Mouse (Mus musculus) right cerebral cortex, postnatal 4 days (tissue): ENCODE results near the gene Cenpq.

Experiments
- DNase-seq: peaks from one replicate; pipeline ENCODE4 v3.0.0-alpha.2; 2022

The Cenpq gene

DNA sequence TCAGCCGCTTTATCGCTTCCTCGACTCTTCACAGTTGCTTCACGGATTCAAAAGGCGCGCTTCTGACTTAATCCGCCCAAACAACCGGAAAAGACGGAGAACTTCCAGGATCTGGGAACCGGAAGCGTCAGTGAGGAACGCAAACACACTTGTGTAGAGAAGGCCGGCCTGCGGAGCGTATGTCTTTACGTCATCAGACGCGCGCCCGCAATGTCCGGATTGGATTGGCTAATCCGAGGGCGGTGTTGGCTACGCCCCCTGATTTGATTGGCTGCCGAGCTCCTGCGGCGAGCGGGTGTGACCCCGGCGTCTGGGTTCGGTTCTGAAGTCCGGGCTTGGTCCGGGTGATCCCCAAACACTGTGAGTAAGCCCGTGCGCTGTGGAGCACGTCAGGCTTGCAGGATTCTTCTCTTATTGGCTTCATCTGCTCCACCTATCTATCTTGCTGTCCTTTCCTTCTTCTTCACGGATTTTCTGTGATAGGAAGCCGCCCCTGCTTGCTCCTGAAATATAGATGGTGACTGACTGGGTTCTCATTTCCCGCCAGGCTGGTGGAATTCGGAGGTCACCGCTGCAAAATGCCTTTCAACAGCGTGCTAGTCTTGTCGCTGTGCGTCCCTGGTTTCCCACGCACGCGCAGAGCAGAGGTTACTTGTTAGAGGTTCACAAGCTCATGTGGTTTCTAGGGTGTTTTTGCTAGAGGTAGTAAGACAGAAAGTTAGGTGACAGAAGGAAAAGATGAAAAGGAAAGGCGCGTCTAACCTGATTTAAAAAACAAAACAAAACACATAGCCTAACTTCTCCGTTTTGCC is at the start of gene Cenpq, which contains the start of gene Mut:
Gene Cenpq (minus strand): TSS at position 628 of the 812 bp plus-strand sequence.
Gene Mut (plus strand): TSS at position 266 of the 812 bp plus-strand sequence.
- peak; percentile 99 for DNase-seq

DNA sequence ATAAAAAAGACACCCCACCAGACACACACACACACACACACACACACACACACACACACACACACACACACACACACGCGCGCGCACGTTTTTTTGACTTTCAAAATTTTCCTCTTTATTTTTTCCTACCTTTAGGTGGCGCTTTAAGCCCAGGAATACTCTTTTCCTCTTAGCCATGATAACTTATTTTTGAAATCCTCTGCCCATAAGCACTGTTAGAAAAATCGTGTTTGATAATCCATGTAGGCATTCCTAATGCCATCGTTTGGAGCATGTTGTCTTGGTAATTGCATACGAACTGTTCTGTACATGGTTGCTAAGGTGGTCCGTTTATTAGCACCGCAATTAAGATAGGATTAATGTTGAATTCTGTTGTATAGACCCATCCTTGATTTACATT is 43.1 kb upstream of the Cenpq start:
- DNase-seq = no peak

DNA sequence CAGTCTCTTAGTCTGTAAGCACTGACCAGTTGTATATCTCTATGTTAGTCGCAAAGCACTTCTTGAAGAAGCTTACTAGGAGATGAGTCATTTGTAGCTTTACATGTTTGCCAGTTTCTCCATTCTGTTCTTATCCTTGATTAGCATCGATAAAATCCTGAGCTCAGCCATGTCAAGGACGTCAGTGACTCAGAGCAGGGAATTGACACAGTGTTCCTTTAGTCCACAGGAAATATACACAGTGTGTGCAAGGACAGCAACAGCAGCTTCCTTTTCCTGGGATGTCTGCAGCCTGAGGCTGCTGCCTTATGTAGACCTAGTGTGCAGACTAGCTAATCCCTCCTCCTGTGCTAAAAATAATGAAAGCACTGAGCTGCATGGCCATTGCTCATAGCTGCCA is 13.7 kb upstream of the Cenpq start:
- DNase-seq = no peak

DNA sequence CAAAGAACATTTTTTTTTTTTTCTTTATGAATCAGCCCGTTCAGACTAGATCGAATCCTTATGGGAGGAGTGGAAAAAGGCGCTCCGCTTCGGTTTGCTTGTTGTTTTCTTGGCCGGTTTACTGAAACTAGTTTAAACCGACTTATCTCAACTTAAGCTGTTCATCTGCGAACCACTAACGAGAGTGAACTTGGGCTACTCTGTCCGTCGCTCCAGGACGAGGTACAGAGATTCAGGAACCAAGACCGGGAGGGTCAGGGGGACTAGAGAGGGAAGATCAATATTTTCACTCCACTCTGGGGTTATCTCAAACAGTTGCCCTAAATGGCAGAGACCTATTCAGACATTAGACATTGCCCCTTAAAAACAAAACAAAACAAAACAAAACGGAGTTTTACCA is 862 bp downstream of the Cenpq start:
- no peak for DNase-seq

DNA sequence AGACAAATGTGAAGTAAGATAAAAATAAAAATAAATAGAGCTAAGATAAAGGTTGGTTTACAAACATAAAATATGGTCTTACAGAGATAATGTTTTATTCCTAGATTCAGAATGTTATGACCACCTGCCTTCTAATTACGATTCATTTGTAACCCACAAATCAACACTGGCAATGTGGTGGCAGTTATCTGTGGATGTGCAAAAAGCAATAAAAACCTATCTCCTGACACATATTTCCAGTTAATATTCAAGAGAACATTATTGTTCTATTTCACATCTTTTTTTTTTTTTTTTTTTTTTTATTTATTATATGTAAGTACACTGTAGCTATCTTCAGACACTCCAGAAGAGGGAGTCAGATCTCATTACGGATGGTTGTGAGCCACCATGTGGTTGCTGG is 19.3 kb downstream of the Cenpq start:
- DNase-seq = no peak

DNA sequence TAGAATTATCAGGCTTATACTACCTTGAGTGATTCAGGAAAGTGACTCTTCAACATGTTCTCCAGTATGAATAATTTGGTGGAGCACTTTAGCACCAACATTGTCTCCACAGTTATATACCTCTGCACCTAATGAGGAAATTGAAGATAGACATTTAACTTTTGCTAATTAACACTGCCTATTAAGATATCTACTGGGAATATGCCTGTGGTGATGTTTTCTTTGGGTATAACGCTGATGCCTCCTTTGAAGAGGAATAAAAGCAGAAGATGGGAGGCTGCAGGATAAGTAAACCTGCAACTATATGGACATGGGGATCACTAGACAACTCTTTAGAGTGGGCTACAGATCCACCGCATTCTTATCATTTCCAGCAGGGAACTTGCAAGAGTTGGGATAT is 20.6 kb downstream of the Cenpq start, which contains the start of gene Glyatl3:
Gene Glyatl3 (minus strand): TSS at position 101 of the 400 bp plus-strand sequence.
- no peak for DNase-seq

DNA sequence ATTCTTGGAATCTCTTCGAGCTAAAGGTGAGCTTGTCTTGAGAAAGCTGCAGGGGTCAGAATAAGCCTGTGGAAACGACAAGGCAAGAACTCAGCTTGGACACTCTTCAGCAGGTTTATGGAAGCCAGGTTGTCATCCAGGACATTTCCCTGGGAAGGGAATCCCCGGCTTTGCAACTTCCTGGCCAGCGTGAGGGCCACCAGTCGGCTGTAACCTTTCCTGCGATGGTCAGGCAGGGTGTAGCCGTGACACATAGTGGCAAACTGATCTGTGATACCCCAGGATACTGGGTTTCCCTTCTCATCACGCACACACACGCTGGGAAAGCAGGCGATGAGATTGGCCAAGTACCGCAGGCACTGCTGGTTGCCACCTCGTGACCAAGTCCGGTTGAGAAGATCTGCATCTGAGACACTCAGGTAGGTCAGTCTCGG is 30.1 kb downstream of the Cenpq start:
- DNase-seq = no peak

DNA sequence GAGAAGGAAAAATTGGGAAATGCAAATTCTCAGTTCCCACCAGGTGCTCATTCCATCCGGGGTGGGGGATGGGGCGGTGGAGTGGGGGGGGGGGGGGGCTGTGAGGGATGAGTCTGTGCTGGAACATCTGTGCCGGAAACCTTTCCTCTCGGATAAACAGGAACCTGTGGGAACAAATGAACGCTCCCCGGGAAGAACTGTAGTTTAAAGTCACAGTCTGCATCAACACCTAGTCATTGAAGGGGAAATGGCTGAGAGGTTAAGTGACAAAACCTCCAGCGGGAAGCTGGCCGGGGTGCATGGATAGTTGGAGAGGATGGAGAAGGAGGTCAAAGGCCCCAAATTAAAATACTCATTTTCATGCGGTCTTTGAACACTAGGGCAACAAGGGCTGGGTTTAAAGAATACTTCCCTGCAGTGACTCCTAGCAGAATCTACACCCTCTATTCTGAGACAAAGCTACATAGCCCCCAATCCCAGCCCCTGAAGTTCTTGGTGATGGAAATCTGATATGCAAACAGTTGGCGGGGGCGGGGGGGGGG is 30.7 kb downstream of the Cenpq start:
- DNase-seq = no peak

DNA sequence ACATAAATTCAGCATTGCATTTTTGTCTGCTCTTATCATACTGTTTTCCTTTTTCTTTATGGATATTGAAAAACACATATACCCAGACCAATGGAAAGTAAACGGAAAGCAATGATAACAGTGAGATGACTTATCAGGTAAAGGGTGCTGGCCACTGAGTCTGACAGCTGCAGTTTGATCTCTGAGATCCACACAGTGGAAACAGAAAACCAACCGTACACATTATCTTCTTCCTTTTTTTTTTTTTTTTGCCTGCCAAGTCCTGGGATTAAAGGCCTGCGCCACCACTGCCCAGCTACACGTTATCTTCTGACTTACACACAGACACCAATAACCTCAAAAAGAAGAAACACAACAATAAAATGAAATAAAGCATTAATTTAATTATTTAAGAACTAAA is 31.5 kb downstream of the Cenpq start:
- no peak for DNase-seq

DNA sequence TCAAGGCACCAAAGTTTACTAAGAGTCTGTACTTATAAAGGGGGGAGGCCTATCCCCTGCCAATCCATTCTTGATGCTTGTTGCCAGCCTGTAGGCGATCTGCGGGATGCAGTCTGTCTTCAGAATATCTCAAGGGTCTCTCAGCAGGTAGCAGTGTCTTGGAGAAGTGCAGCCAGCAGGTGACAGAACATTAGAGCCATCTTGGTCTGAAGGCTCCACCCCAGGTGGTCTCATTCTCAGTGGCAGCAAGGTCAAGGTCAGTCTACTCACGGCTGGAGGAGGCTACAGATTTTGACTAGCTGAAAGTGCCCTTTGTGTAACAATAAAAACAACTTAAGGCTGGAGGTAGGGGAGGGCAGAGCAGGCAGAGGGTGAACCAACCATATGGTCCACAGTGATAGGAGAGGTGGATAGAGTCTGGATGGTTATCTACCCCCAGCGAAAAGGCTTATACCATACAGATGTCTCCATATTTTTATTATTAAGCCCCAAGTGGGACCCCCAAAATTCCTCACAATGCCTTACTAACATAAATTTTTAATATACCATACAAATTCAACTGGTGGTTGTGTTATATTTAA is 35.0 kb downstream of the Cenpq start:
- DNase-seq = no peak

DNA sequence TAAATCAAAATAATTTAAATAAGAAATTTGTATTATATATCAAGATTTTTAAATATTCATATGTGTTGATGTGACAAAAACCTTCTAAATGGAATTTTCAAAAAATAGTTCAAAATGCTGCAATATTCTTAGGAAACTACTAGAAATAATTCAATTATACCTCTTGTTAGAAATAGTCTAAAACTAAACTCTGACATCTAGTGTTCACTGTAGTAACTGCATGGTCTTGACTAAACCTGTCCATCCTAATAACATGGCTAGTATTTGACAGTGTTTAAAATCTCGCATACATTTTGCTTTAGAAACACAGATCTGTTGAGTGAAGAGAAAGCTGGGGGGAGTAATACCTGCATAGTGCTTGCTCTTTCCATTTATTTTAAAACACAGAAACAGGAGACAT is 38.0 kb downstream of the Cenpq start:
- no peak for DNase-seq

DNA sequence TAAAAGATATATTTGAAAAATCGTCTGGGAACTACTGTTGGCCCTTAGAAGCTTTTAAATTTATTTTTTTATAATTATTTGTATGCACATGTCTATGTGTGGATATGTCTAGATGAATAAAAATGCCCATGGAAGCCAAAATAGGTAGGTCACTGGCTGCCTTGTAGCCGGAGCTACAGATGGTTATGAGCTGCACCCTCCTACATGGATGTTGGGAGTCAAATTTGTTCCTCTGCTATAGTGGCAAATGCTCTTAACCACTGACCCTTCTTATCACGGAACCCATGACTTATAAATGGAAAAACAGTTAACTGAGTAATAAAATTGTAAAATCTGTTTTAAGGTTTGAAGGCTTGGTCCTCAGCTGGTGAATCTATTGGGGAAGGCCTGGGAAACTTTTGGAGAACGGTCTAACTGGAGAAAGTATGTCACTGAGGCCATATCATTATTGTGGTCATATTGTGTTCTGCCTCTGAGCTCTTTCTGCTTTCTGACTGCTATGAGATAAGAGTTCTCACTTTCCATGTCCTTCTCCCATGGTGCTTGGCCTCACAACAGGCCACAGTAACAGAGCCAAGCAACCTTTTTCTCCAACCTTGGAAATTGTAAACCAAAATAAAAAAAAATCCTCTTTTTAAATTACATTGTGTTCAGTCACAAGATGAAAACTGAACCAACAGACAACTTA is 46.9 kb downstream of the Cenpq start:
- DNase-seq = no peak

DNA sequence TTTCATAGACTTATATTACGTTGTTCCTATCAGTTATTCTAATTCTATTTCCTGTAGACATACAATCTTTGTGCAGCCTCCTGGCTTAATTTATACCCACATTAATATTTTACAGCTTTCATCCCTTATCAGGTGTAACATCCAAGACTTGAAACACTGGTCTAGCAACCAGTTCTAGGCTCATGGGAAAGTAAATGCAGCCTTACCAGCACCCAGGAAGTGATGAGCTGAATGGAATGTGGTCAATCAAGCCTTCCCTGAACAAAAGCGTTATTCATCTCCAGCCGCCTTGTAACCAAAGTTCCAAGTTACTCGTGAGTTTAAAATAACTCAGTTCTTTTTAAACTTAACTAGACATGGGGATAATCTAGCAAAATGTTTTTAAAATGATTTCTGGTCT is 49.7 kb downstream of the Cenpq start:
- no peak for DNase-seq

DNA sequence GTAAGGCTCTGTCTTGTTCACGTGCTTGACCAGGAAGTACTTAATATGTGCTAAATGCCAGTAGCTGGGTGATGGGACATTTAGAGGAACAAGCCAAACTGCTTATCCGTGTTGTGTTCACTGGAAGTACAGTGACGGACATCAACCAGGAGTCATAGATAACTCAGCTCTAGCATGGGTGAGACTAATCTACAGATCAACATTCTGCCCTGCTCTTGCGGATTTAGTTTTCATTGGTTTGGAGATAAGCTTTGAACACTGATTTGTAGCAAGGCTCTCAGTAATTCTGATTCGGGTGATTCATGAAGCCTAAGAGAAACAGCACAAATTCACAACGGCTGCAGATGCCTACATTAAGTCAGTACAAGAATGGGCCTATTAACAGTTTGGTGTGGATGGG is 52.7 kb downstream of the Cenpq start:
- no peak for DNase-seq

DNA sequence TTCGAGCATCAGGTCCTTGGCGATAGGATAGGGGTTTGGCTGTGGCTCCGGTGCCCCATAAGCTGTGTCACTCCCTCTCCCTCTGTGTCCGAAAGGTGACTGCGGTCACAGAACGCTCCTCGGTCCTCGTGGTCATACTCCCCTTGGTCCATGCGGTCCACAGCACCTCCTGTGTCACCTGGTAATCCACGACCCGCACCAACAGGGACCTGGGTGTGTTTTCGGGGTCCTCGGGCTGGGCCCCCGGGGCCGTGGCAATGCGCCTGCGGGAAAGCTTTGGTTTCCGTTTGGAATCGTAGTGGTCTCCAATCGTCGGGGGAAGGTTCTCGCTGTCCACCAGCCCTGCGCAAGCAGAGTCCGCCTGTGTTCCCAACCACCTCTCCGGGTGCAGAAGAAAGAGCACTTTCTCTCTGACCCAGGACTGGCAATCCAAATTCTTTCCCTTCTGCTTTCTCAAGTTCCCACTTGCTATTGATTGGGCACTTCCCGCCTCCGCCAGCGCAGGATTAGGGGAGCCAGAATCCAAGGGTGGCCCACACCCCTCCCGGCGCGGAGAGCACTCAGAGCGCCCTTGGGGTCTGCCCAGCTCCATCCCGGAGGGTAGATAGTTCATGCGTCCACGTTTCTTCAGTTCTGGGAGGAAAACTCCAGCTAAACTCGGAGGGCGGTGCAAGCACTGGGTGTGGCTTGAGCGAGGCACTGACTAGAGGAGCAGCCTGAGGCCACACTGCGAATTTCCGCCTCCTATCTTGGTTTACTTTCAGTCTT is 54.7 kb downstream of the Cenpq start, which contains the start of gene 9130008F23Rik:
Gene 9130008F23Rik (minus strand): TSS at position 636 of the 768 bp plus-strand sequence.
- peak; percentile 24 for DNase-seq

DNA sequence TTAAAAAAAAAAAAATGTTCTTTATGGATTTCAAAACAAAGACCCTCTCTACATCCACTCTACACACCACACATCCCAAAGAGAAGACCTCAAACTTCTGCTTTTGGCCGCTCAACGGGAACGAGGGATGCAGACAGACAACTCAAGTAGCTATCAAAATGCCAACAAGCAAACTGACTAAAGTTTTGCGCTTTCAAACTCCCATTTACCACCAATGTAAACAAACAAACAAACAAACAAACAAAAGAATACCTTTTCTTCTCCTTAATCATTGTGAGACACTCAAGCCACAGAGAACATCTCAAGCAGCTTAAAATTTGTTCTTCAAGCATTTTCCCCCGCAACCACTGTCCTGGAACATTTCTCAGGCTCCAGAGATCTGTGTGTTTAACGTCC is 55.3 kb downstream of the Cenpq start:
- no peak for DNase-seq

DNA sequence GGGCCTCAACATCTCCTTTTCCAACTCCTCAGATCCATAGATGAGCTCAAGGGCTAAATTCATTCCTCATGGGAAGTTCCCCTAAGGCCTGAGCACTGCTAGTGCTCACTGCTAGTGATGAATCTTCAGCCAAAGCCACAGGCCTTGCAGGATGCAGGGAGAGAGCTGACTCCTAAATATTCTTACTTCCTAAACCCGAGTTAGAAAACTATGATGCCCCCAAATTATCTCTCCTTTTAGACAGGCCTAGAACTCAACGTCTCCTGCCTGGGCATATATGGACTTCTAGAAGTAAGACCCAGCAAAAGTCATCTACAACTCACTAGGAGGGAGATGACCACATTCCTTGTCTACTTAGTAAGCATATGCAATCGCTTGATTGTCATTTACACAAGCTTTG is 57.1 kb downstream of the Cenpq start:
- no peak for DNase-seq

DNA sequence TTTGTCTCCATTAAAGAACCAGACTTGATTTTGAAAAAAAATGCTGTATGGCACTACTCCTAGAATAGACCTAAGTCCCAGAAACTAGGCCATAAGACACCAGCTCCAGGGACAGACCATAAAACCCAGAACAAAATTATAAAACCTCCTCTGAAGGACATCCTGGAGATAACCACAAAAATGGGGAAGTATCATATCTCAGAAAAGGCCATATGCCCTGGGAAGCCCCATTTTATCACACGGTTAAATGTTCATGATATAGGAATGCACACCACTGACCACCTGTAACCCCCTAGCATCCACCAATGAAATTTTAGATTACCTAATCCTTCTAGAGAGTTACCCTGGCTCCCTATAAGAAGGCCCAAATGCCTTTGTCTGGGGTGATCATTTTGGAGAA is 59.3 kb downstream of the Cenpq start:
- no peak for DNase-seq

DNA sequence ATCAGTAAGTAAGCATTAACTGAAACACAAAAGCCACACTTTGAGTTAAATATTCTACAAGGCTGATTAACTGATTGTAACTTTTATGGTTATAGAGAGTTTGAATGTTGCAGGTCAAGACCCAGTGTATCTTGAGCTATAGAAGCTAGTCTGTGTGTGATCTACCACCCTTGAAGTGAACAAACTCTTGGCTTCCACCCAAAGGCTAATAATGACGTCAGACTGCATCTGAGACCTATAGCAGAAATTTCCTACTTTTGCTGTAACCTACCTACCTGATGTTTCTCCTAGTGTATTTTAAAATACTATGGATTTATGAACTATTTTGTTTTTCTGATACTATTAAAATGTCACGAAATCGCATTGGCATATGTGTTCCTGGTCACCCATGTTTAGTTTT is 60.1 kb downstream of the Cenpq start:
- no peak for DNase-seq

DNA sequence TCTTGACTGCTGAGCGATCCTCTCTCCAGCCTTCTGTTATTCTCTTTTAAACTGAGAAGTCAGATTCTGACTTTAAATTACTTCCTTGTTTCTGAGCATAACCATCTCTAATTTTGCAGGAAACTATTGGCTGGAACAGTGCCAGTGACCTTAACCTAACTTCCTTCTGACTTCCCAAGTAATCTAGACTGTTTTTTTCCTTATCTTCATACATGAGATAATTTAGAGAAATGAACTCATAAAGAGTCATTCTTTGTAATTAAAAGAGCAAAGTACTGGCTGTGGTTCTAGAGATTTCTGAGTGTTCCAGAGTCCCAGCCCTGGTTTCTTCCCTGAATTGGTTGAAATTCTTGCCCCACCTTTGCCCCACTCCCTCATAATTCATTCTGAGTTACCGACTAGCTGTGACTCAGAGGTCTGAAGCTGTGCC is 61.2 kb downstream of the Cenpq start:
- DNase-seq = no peak
